Mouse (Mus musculus): ENCODE measurements around the gene Fam181a.

Gene Fam181a

DNA sequence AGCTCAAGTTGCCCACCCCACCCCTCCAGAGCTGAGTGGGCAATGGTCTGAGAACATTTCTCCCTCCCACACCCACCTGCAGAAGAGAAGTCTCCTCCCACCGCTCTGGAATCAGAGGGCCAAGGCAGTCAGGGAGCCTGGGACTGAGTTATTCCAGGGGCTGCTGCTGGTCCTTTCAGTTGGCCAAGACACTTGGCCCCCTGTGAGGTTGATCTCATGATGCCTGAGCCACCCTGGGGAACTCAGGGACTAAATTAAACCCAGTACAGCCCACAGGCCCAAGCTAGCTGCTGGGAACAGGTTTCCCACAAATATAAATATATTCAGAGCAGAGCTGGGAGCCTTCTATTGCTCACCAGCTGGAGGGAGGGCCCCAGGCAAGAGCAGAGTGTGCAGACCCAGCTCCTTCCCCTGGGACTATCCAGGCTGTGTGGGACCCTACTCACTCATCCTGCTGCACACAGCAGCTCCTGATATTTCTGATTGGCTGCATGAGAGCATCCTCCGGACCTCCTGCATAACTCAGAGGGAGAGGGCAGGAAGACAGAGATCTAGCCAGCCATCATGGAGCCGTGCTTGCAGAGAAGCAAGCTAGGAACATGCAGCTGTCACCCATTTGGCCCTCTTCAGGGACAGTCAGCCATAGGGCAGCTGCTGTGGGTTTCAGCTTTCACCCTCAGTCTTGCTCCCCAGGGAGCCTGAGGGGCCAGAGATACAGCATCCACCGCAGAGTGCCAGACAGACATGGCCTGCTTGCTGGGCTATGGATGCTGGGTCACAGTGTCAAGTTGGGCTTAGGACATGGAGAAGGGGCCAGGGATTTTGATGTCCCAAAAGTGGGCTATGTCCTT is 48.4 kb downstream of the Fam181a start:
- no peak for DNase-seq

DNA sequence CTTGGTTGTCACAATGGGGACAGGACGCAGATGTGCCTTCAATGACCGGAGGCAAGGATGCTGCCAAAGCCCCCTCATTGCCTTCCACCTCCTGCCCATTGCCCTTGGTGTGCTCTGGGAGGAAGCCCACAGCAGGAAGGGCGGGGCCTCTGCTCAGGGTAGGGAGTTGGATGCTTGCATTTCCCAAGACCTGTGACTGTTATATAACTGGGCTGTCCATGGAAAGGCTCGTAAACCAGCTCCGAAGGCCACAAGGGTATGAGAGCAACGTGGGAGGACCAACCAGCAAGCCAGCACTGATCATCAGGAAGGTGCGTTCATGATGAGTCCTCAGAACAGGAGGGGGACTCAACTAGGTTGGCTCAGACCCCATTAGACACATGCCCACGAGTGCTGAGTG is 50.0 kb downstream of the Fam181a start:
- DNase-seq: no peak

DNA sequence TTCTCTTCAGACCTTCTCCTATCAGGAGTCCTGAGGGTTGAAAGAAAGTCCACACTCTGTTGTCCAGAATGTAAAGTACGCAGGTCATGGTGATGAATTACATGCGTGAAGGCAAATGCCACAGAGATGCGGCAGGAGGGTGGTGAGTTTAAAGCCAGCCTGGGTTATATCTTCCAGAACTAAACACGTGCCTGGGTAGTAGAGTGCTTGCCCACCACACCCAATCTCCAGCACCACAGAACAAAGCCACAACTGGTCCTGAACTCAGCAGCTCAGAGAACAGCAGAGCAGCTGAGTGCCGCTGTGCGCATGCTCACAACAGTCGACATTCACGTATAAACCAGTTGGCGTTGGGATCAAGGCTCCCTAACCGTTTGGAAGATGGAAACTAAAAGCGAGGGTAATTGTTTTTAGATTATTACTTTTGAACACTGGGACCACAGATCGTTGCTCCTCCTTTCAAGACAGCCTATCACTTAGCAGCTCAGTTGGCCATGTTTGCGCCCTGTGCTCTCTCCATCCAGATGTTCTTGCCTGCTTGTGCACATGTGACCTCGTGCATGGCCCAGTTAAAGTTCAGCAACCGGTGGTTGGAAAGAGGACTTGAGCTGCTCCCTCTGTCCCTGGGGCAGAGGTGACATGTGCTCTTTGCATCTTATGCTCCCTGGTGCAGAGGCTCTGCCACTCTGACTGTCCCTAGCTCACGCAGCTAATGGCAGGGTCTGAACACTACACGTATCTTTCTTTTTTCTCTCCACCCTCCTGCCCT is 50.9 kb downstream of the Fam181a start:
- DNase-seq: no peak

DNA sequence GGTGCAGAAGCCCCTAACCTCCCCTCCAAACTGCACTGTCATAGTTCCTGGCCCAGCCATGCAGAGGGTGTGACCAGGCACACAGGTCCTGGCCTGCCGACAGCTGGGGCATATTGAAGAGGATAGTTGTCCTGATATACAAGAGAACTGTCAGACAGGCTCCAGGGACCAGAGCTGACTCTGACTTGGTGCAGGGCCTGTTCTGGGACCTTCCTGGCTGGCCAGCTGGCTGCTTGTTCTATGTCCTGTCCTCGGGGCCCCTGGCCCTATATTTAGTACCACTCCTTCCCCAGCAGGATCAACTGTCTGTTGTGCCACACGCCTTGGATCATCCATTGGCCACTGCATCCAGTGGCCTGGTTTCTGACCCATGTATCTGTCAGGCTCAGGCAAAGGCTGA is 51.6 kb downstream of the Fam181a start:
- no peak for DNase-seq
